Mouse (Mus musculus) embryonic fibroblast, embryonic 13.5 days (primary cell): ENCODE measurements around the gene Ttc16.

Experiments
- CTCF ChIP-seq: IDR thresholded peaks from 2 replicates; pipeline ENCODE4 v1.5.1; 2011; ENCODE audit warnings: mild to moderate bottlenecking, control low read depth, low read length, moderate library complexity, borderline replicate concordance; ENCODE audit not compliant: insufficient read depth
- POLR2A ChIP-seq: IDR thresholded peaks from 2 replicates; pipeline ENCODE4 v1.6.1; 2011; ENCODE audit warnings: low read depth, mild to moderate bottlenecking, control low read depth, low read length, moderate library complexity

- TF ChIP-seq POLR2A = no peak
- TF ChIP-seq CTCF = no peak
Measured at GRCm38 (mm10) chr2:32732695-32733094, 42.7 kb downstream of the Ttc16 start.
